Mouse (Mus musculus) liver, postnatal 0 days (tissue): ENCODE measurements at regions not wholly inside any gene's neighbourhood (a gene's known extent, or its start where the extent isn't known, plus 50 kb on each side); places are given as distances from the start of the nearest gene placed in this dataset.

Source experiments
- CTCF ChIP-seq: sonication (generic); IDR thresholded peaks from 2 replicates; pipeline ENCODE4 v1.5.1; 2016; ENCODE audit warnings: antibody characterized with exemption, low read depth
- EP300 ChIP-seq: IDR thresholded peaks from 2 replicates; pipeline ENCODE4 v1.6.1; 2016; ENCODE audit warnings: antibody characterized with exemption, low read depth, mild to moderate bottlenecking

DNA sequence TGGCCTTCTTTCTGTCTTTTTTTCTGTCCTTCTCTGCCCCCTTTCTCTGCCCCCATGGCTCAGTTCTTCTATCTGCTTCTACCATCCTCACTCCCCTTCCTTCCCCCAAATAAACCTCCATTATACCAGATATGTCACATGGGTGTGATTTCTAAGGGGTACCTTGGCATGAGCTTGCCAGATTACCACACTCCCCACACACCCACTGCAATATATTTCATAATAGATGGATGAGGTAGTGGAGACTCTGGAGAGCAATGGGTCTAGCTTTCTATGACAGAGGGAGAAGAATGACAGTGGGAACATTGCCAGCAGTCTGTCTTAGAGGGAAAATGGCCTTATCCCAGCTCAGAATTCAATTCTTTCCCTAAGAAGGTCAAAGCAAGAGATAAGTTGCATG is 461.0 kb downstream of the Plcl1 start:
- TF ChIP-seq CTCF (no peak), EP300 (no peak)
